Mouse (Mus musculus) mesoderm, embryonic 11.5 days (tissue): ENCODE results near the gene Olfr611.
"Not testable (repeated sequence)": the region's sequence is repeated elsewhere in the genome, so short reads cannot be mapped to it uniquely, and the experiment has no call there.

Experiments
- DNase-seq: peaks from one replicate; pipeline ENCODE4 v3.0.0-alpha.2; 2012; ENCODE audit warnings: low read depth, low spot score

Olfr611 gene

DNA sequence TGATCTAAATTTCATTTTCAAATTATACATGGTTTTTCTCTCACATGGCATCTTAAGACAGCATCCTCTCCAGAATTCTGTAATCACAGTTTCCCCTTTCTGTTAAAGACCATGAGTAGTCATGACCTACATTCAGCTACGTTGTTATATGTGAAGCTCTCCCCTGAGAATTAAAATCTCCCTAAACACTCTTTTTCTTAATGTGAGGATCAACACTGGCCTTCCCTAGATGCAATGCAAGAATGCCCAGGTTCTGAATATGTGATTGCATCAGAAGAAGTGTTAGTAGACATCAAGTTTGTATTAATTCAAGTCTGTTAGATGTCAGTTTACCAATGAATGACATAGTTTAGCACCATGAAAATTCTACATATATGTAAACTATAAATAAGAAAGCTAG is at the start of gene Olfr611:
TSS of gene Olfr611 (minus strand) at position 101 of the 400 bp plus-strand sequence.
- not testable (repeated sequence) for DNase-seq

GRCm38 (mm10) chr7:103569043-103569442 is 48.4 kb upstream of the Olfr611 start, which contains the start of gene Olfr616:
TSS of gene Olfr616 (minus strand) at chr7:103569143.
- no peak for DNase-seq

DNA sequence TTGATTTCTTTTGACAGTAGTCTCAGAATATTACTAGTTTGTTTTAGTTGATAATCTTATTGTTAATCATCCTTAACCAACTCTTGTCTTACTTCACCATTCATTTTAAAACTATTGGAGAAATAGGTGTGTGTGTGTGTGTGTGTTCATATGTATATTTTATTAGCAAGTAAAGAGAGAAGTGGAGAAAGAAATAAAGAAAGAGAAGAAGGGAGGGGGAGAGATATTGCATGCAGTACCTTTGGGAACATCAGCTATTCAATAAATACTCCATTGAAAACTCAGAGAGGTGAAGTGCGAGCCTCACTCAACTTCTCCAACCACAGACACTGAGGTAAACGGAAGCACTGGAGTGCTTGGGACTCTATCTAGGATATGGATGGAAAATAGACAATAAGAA is 35.1 kb upstream of the Olfr611 start, which contains the start of gene Olfr615:
TSS of gene Olfr615 (plus strand) at position 301 of the 400 bp plus-strand sequence.
- DNase-seq, result no peak

DNA sequence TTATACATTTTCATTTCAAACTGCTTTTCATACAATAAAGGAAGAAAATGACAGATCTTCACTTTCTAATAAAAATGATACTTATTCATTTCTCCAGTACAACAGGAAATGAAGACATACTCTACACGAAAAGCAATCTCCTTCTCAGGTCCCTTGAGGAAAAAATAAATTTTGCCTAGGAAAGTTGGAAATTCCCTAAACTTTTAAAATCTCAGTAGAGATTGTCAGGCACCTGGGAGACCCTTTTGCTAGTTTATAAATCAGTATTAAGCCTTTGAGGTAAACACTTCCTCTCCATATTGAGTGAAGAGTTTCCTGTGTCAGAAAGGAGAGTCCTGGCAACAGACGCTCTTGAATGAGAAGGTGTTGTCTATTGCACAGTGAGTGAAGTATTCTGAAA is 27.1 kb upstream of the Olfr611 start, which contains the start of gene Olfr613:
TSS of gene Olfr613 (plus strand) at position 301 of the 400 bp plus-strand sequence.
- no peak for DNase-seq

DNA sequence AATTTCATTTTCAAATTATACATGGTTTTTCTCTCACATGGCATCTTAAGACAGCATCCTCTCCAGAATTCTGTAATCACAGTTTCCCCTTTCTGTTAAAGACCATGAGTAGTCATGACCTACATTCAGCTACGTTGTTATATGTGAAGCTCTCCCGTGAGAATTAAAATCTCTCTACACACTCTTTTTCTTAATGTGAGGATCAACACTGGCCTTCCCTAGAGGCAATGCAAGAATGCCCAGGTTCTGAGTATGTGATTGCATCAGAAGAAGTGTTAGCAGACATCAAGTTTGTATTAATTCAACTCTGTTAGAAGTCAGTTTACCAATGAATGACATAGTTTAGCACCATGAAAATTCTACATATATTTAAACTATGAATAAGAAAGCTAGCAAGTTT is 22.0 kb upstream of the Olfr611 start, which contains the start of gene Olfr612:
TSS of gene Olfr612 (minus strand) at position 101 of the 400 bp plus-strand sequence.
- DNase-seq, result not testable (repeated sequence)

DNA sequence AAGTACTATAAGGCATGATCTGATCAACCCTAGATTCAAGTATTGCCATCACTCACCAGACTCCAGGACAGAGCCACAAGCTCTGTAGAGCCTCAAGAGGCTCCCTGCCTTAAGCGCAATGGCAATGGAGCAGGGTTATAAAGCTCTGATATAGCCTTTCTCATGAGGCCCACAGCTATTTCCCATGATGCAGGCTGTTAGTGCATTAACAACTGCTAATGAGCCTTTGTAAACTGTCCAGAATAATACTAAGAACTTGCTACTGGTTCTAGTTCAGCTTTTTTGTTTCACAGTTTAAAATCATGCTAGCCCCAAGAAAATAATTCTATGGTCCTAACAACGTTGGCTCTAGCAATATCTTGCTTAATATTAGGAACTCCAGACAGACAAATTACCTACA is 8.6 kb downstream of the Olfr611 start, which contains the start of gene Olfr610:
TSS of gene Olfr610 (minus strand) at position 101 of the 400 bp plus-strand sequence.
- DNase-seq, result no peak

DNA sequence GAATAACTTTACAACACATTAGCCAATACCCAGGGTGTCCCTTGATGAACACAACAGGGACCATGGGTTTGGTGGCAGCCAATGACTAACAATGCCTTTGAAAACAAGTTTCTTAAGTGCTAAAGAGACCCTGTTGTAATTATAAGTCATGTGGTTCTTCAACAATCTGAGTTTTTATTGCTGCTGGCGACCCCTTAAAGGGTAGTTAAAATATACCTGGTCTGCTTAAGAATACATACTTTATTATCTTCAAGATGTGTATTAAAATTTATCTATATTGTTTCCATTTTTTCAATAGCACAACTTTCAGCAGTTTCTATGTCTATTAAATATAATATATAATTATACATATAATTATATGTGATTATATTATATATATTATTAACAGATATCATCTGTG is 22.7 kb downstream of the Olfr611 start, which contains the start of gene Olfr609:
TSS of gene Olfr609 (minus strand) at position 101 of the 400 bp plus-strand sequence.
- DNase-seq, result no peak

- DNase-seq, result not testable (repeated sequence)
Measured at GRCm38 (mm10) chr7:103477106-103477505, 43.5 kb downstream of the Olfr611 start.

DNA sequence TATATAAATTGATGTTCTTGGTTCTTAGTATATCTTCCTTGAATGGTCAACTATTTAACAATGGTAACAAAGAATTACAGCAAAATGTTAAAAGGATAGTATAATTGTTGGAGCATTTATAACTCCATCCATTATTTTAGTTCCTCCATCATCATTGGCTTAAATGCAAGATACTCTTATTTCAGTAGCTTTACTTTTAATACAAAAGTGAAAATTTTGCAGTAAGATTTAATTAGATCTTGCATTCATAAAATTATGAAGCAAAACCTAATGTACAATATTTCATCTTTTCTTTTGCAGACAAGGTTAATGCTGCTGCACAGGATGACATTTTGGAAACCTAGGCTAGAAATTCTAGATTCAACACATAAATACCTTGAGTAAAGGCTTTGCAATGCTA is 51.1 kb downstream of the Olfr611 start, which contains the start of gene Olfr608:
TSS of gene Olfr608 (plus strand) at position 301 of the 400 bp plus-strand sequence.
- no peak for DNase-seq
